Mouse (Mus musculus) large intestine, adult 2 months (tissue): Measurements from ENCODE around the gene Mrgprg. TPM values are rescaled to one million over a fixed set of nuclear protein-coding genes. Genes with fewer than 3 reads are reported as not detected.
A peak's percentile ranks its signal among the peaks of the same experiment; 100 is the strongest.

Experiments
- DNase-seq: peaks from one replicate; pipeline ENCODE4 v3.0.0-alpha.2; 2012; ENCODE audit warnings: low read depth, low spot score
- WGBS: fragments of 180-500 bp; shearing (Covaris S2); methylation state at CpG from one replicate; pipeline ENCODE4 v1.1.7; 2018; 5-methylcytosine and 5-hydroxymethylcytosine counted together
- polyA plus RNA-seq: library from polyadenylated mRNA; depleted of rRNA; stranded (reverse); fragments of >200 nt; gene quantifications from 2 replicates; pipeline ENCODE4 v1.2.3, GENCODE M21; 2012; rRNA removed

Gene Mrgprg
- not detected in 2 replicates for polyA plus RNA-seq

- 35% methylated on average over 6 of the region's 6 CpGs for WGBS
Measured at GRCm38 (mm10) chr7:143766893-143767292, at the start of gene Mrgprg. TSS of gene Mrgprg (minus strand) at chr7:143766993.

GRCm38 (mm10) chr7:143808909-143809308, 42.1 kb upstream of the Mrgprg start:
- 71% methylated on average over 1 of the region's 1 CpGs for WGBS
- DNase-seq: no peak

More at GRCm38 (mm10) chr7:143766893-143767292, at the start of gene Mrgprg:
- DNase-seq: no peak

GRCm38 (mm10) chr7:143805199-143805624, 38.4 kb upstream of the Mrgprg start:
- WGBS: 33% methylated on average over 5 of the region's 5 CpGs
- no peak for DNase-seq

- WGBS: 64% methylated on average over 8 of the region's 8 CpGs
Measured at GRCm38 (mm10) chr7:143801195-143802065, 34.6 kb upstream of the Mrgprg start.

GRCm38 (mm10) chr7:143800770-143801169, 34.0 kb upstream of the Mrgprg start:
- DNase-seq: no peak
- WGBS: 39% methylated on average over 1 of the region's 1 CpGs

More at GRCm38 (mm10) chr7:143801195-143802065, 34.6 kb upstream of the Mrgprg start:
- DNase-seq: no peak

GRCm38 (mm10) chr7:143798783-143799182, 32.0 kb upstream of the Mrgprg start:
- DNase-seq: no peak
- WGBS: 91% methylated on average over 4 of the region's 4 CpGs

- DNase-seq: peak; percentile 81
- 32% methylated on average over 4 of the region's 4 CpGs for WGBS
Measured at GRCm38 (mm10) chr7:143793121-143793520, 26.3 kb upstream of the Mrgprg start.

GRCm38 (mm10) chr7:143792336-143792985, 25.7 kb upstream of the Mrgprg start:
- WGBS: 27% methylated on average over 6 of the region's 6 CpGs
- peak; percentile 24 for DNase-seq

GRCm38 (mm10) chr7:143783996-143784829, 17.4 kb upstream of the Mrgprg start, which contains the start of gene Mrgpre:
TSS of gene Mrgpre (minus strand) at chr7:143784500.
- WGBS: 2% methylated on average over 21 of the region's 21 CpGs

GRCm38 (mm10) chr7:143783378-143783995, 16.7 kb upstream of the Mrgprg start:
- WGBS: 17% methylated on average over 6 of the region's 6 CpGs

More at GRCm38 (mm10) chr7:143783996-143784829, 17.4 kb upstream of the Mrgprg start, which contains the start of gene Mrgpre:
- DNase-seq: peak; percentile 29

GRCm38 (mm10) chr7:143777375-143777774, 10.6 kb upstream of the Mrgprg start:
- WGBS: 19% methylated on average over 2 of the region's 2 CpGs
- no peak for DNase-seq

More at GRCm38 (mm10) chr7:143783378-143783995, 16.7 kb upstream of the Mrgprg start:
- DNase-seq: peak; percentile 16

GRCm38 (mm10) chr7:143776137-143776536, 9.3 kb upstream of the Mrgprg start:
- 31% methylated on average over 3 of the region's 3 CpGs for WGBS
- DNase-seq: no peak

GRCm38 (mm10) chr7:143769461-143769860, 2.7 kb upstream of the Mrgprg start:
- WGBS: 26% methylated on average over 1 of the region's 1 CpGs
- no peak for DNase-seq

GRCm38 (mm10) chr7:143768267-143768666, 1.5 kb upstream of the Mrgprg start:
- DNase-seq: no peak
- 56% methylated on average over 6 of the region's 6 CpGs for WGBS

GRCm38 (mm10) chr7:143764876-143765530, 1.8 kb downstream of the Mrgprg start:
- whole genome bisulfite sequencing: 61% methylated on average over 19 of the region's 19 CpGs
- no peak for DNase-seq

- DNase-seq: no peak
- WGBS: 13% methylated on average over 3 of the region's 3 CpGs
Measured at GRCm38 (mm10) chr7:143763794-143764193, 3.0 kb downstream of the Mrgprg start.

- DNase-seq: no peak
- 81% methylated on average over 3 of the region's 3 CpGs for WGBS
Measured at GRCm38 (mm10) chr7:143758956-143759355, 7.8 kb downstream of the Mrgprg start.

- DNase-seq: no peak
- 48% methylated on average over 3 of the region's 3 CpGs for WGBS
Measured at GRCm38 (mm10) chr7:143757696-143758095, 9.1 kb downstream of the Mrgprg start.

GRCm38 (mm10) chr7:143757027-143757390, 9.8 kb downstream of the Mrgprg start:
- WGBS: under 1% methylated on average over 15 of the region's 15 CpGs
- peak; percentile 50 for DNase-seq
